Mouse (Mus musculus) stomach, embryonic 14.5 days (tissue): ENCODE measurements at regions not wholly inside any gene's neighbourhood (a gene's known extent, or its start where the extent isn't known, plus 50 kb on each side); places are given as distances from the start of the nearest gene placed in this dataset.

Experiments used
- ATAC-seq: fragments of 200-750 bp; cut with Nextera tagmentation; 2 replicates; pipeline ENCODE4 v1.8.0; 2017; ENCODE audit warnings: low read depth, moderate TSS enrichment; ENCODE audit not compliant: insufficient number of reproducible peaks, insufficient read depth, low FRiP score
- H3K27ac ChIP-seq: fragments of 300-500 bp; sonication (generic); 2 replicates; pipeline ENCODE4 v1.5.1; 2014; ENCODE audit warnings: mild to moderate bottlenecking, low read length, moderate library complexity, mixed read lengths
- H3K27me3 ChIP-seq: fragments of 300-500 bp; sonication (generic); 2 replicates; pipeline ENCODE4 v1.6.1; 2014; ENCODE audit warnings: low read length, control low read depth, mixed read lengths; ENCODE audit not compliant: control insufficient read depth, insufficient read depth
- H3K36me3 ChIP-seq: fragments of 300-500 bp; sonication (generic); 2 replicates; pipeline ENCODE4 v1.6.1; 2014; ENCODE audit warnings: mild to moderate bottlenecking, control low read depth, low read length, moderate library complexity, mixed read lengths; ENCODE audit not compliant: control insufficient read depth, insufficient read depth
- H3K4me1 ChIP-seq: fragments of 300-500 bp; sonication (generic); 2 replicates; pipeline ENCODE4 v1.6.1; 2014; ENCODE audit warnings: low read length, control low read depth, mixed read lengths; ENCODE audit not compliant: control insufficient read depth, insufficient read depth
- H3K4me2 ChIP-seq: fragments of 300-500 bp; sonication (generic); replicated peaks from 2 replicates; pipeline ENCODE4 v1.6.1; 2014; ENCODE audit warnings: low read depth, low read length, control low read depth
- H3K4me3 ChIP-seq: fragments of 300-500 bp; sonication (generic); 2 replicates; pipeline ENCODE4 v1.5.1; 2014; ENCODE audit warnings: low read depth, low read length, control low read depth
- H3K9ac ChIP-seq: fragments of 300-500 bp; sonication (generic); replicated peaks from 2 replicates; pipeline ENCODE4 v1.6.1; 2014; ENCODE audit warnings: low read depth, mild to moderate bottlenecking, control low read depth, low read length, moderate library complexity, mixed read lengths
- H3K9me3 ChIP-seq: fragments of 300-500 bp; sonication (generic); 2 replicates; pipeline ENCODE4 v1.6.1; 2016; ENCODE audit warnings: low read depth, low read length, control low read depth; ENCODE audit not compliant: control insufficient read depth
- WGBS: fragments of 180-500 bp; shearing (Covaris S2); extraction: QIAGEN DNeasy Blood & Tissue Kit; methylation state at CpG from one replicate; pipeline ENCODE4 v1.1.7; 2014; 5-methylcytosine and 5-hydroxymethylcytosine counted together

DNA sequence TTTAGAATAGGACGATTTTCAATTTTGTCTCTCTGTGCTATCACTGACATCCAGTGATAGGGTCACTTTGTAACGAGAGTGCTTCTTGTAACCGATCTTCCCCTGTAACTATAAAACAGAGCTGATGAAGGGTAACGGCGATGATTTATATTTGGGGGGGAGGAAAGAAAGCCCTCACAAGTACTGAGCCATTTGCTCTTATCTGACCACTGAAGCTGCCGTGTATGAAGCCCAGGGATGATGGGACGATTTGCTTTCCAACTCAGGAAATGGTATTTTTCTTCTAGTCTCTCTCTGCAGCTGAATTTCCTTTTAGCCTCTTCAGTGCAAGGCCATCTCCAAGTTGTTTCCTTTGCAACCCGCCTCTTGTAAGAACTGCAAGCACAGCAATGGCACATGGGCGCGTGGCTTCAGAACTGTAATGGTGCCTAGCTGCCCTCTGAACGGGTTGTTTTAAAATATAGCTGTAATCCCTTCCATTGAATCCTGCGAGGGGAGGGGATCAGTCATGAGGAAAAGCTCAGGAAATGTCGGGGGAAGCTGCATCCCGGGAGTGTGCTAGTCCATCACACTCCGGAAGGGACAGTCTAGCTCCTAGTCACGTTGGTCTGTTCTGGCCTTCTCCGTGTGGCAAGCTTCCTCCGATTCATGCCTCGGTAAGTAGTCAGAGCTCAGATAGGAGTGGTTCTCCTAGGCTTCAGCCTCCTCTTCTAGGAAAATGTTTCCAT, 194.1 kb downstream of the Gm13691 start:
- Histone ChIP-seq H3K4me3 (no peak overlapping the region), H3K36me3 (no peaks in the 10 kb centered on the region), H3K4me2 (no peak overlapping the region), H3K9ac (no peak overlapping the region), H3K4me1 (peaks cover 13% of the 10 kb centered on the region; the same call in 1 of the 2 replicates), H3K27ac (0 out of 2 replicates have a peak overlapping the region, but pooled peaks have one; percentile 33), H3K27me3 (no peaks in the 10 kb centered on the region), H3K9me3 (no peaks in the 10 kb centered on the region)
- WGBS, result 49% methylated on average over 19 of the region's 19 CpGs
- no peak for ATAC-seq

GRCm38 (mm10) chr2:84185016-84185330, 194.6 kb downstream of the Gm13691 start:
- H3K4me3 ChIP-seq, result no peak overlapping the region

DNA sequence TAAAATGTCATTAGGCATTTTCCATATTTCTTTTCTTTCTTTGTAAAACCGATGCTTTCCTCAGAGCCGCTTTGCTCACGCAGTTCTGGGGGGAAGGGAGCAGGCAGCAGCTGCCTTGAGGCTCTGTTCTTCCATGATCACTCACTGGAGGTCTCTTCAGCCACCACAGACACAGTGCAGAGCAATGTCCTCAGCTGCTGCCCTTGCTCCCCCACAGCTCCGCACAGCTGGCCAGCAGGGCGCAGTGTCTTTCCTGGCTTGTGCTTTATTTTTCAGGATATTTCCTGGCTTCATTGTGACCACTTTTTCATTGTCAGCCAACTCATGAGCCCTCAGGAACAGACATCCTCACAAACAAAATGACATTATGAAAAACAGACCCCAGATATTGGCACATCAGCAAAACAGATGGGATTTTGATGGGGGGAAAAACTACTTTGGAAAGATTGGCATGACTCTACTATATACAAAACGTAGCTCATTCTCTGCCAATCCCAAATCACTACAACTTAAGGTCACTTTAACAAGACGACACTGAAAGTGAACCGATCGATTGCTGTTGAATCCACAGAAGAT, 195.9 kb downstream of the Gm13691 start:
- peak; percentile 82; the same call in 1 of the 2 replicates for ATAC-seq
- no peak overlapping the region for H3K9ac ChIP-seq
- peaks cover 13% of the 10 kb centered on the region; the same call in 1 of the 2 replicates for H3K4me1 ChIP-seq
- no peak overlapping the region for H3K4me3 ChIP-seq
- no peak overlapping the region for H3K4me2 ChIP-seq
- 32% methylated on average over 9 of the region's 9 CpGs for WGBS
- peak overlapping the region; percentile 55; the same call in 1 of the 2 replicates for H3K27ac ChIP-seq
- H3K27me3 ChIP-seq, result no peaks in the 10 kb centered on the region
- H3K36me3 ChIP-seq, result no peaks in the 10 kb centered on the region
- H3K9me3 ChIP-seq, result no peaks in the 10 kb centered on the region

More at GRCm38 (mm10) chr2:84185016-84185330, 194.6 kb downstream of the Gm13691 start:
- Histone ChIP-seq H3K27me3 (no peaks in the 10 kb centered on the region), H3K4me2 (no peak overlapping the region), H3K27ac (no peak overlapping the region), H3K36me3 (no peaks in the 10 kb centered on the region), H3K9ac (no peak overlapping the region), H3K4me1 (peaks cover 13% of the 10 kb centered on the region; the same call in 1 of the 2 replicates), H3K9me3 (no peaks in the 10 kb centered on the region)
- WGBS, result 81% methylated on average over 7 of the region's 7 CpGs
- no peak for ATAC-seq

DNA sequence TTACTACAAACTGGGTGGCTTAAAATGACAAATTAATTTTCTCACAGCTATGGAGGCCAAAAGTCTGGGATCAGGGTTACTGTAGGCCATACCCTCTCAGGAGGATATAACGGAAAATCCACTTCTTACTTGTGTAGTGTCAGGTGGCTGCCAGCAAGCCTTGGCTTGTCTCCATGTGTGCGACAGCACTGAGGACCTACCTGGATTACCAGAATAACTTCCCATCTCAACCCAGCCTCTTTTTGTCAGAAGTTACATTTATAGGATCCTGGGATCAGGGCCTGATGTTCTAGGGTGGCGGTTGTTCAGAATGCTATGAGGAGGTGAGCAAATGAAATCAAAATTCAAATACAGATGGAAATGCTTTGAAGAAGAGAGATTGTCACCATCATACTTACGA, 197.1 kb downstream of the Gm13691 start:
- 93% methylated on average over 4 of the region's 4 CpGs for WGBS
- Histone ChIP-seq H3K4me1 (peaks cover 13% of the 10 kb centered on the region; the same call in 1 of the 2 replicates), H3K36me3 (no peaks in the 10 kb centered on the region), H3K9ac (no peak overlapping the region), H3K27ac (no peak overlapping the region), H3K4me3 (no peak overlapping the region), H3K4me2 (no peak overlapping the region), H3K9me3 (no peaks in the 10 kb centered on the region), H3K27me3 (no peaks in the 10 kb centered on the region)
- no peak for ATAC-seq

DNA sequence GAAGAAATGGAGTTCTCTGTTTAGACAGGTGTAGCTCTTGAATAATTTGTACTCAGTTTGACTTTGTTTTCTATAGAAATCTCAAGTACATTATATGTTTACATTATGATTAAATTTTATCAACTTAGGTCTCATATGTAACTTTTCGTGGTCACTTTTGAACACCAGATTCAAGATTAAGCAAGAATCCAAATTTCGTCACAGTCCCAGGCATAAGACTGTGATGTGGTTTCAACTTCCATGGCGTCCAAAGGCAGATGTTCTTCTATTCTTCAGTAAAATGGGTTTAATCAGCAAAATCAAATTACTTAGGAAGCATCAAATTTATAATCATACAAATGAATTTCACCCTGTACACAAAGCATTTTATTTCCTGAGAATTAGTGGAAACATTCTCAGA, 198.9 kb downstream of the Gm13691 start:
- Histone ChIP-seq H3K36me3 (no peaks in the 10 kb centered on the region), H3K4me3 (no peak overlapping the region), H3K9me3 (no peaks in the 10 kb centered on the region), H3K4me1 (peaks cover 6% of the 10 kb centered on the region; the same call in 1 of the 2 replicates), H3K27me3 (no peaks in the 10 kb centered on the region), H3K9ac (no peak overlapping the region), H3K4me2 (no peak overlapping the region), H3K27ac (no peak overlapping the region)
- 76% methylated on average over 3 of the region's 3 CpGs for WGBS
- ATAC-seq, result no peak

- no peak overlapping the region for H3K9ac ChIP-seq
- no peaks in the 10 kb centered on the region for H3K9me3 ChIP-seq
- ATAC-seq, result no peak
- H3K36me3 ChIP-seq, result no peaks in the 10 kb centered on the region
- no peaks in the 10 kb centered on the region for H3K4me1 ChIP-seq
- H3K27ac ChIP-seq, result no peak overlapping the region
- 79% methylated on average over 1 of the region's 1 CpGs for WGBS
- no peak overlapping the region for H3K4me3 ChIP-seq
- no peak overlapping the region for H3K4me2 ChIP-seq
- no peaks in the 10 kb centered on the region for H3K27me3 ChIP-seq
Observed at GRCm38 (mm10) chr2:84217116-84217515, 208.1 kb downstream of the Calcrl start.

DNA sequence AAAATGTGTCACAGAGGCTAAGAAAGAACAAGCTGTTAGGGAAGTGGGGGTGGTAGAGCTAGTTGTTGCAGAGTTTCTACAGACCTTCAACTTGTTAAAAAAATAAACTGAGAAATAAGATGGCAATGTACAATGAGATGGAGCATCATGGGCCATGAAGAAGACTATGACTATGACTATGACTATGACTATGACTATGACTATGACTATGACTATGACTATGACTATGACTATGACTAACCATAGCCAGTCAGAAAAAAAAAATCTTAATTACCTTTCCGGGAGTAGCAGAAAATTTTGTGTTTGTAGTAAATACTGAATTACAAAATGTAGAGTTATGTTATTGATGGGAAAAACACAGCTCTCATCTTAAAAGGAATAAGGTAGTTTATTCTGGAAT, 203.2 kb downstream of the Calcrl start:
- Histone ChIP-seq H3K27ac (no peak overlapping the region), H3K4me1 (no peaks in the 10 kb centered on the region), H3K27me3 (no peaks in the 10 kb centered on the region), H3K9me3 (no peaks in the 10 kb centered on the region), H3K4me2 (no peak overlapping the region), H3K36me3 (no peaks in the 10 kb centered on the region), H3K9ac (no peak overlapping the region), H3K4me3 (no peak overlapping the region)
- no peak for ATAC-seq
- WGBS, result 90% methylated on average over 1 of the region's 1 CpGs

- 77% methylated on average over 3 of the region's 3 CpGs for WGBS
Observed at GRCm38 (mm10) chr2:84229777-84230176, 195.4 kb downstream of the Calcrl start.

More at GRCm38 (mm10) chr2:84229777-84230176, 195.4 kb downstream of the Calcrl start:
- H3K9ac ChIP-seq, result no peak overlapping the region
- no peaks in the 10 kb centered on the region for H3K9me3 ChIP-seq
- H3K4me3 ChIP-seq, result no peak overlapping the region
- H3K4me1 ChIP-seq, result no peaks in the 10 kb centered on the region
- no peak for ATAC-seq
- H3K4me2 ChIP-seq, result no peak overlapping the region
- H3K36me3 ChIP-seq, result no peaks in the 10 kb centered on the region
- H3K27ac ChIP-seq, result no peak overlapping the region
- no peaks in the 10 kb centered on the region for H3K27me3 ChIP-seq
